Mouse (Mus musculus): ENCODE data around the gene Ascl1.

DNA sequence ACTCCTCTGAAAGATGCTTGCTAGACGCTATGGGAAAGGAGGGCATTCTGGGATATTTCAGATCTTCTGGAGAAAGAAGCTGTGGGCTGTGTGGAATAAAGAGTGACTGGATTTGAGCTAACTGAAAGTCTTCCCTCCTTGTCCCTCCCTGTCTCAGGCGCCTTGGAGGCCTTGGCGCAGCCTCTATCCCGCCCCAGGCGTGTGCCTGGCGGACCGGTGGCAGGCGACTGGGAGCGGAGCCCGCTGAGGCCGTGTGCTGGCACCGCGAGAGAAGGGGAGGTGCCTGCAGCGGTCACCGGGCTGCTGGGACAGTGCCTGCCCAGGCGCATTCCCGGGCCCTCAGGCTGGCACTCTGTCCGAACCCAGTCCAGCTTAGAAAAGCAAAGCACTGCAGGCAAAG lies 1.1 kb upstream of the Ascl1 start:
- TF ChIP-seq CTCF (IDR thresholded peaks at IDR 0.05; ENCODE audit: extremely low read depth, insufficient read depth, insufficient read length, insufficient replicate concordance) (no peak), POLR2A (IDR thresholded peaks at IDR 0.05; ENCODE audit: low read depth, low read length) (no peak)

Measured in spleen, adult 2 months (tissue).